Mouse (Mus musculus) thymus, adult 2 months (tissue): ENCODE data around the gene 1190002N15Rik. TPM values are rescaled to one million over a fixed set of nuclear protein-coding genes. Genes with fewer than 3 reads are reported as not detected.

ENCODE experiments used
- DNase-seq: peaks from one replicate; pipeline ENCODE4 v3.0.0; 2021
- H3K27ac ChIP-seq: fragments of 200-500 bp; 2 replicates; pipeline ENCODE4 v1.5.1; 2012; ENCODE audit warnings: low read length, control low read depth; ENCODE audit not compliant: control insufficient read depth, insufficient read depth
- H3K27me3 ChIP-seq: fragments of 200-500 bp; 2 replicates; pipeline ENCODE4 v1.6.1; 2012; ENCODE audit warnings: mild to moderate bottlenecking, low read length, moderate library complexity, mixed read lengths; ENCODE audit not compliant: control insufficient read depth, insufficient read depth
- H3K36me3 ChIP-seq: fragments of 200-500 bp; 2 replicates; pipeline ENCODE4 v1.6.1; 2012; ENCODE audit warnings: mild to moderate bottlenecking, low read length, moderate library complexity; ENCODE audit not compliant: control insufficient read depth, insufficient read depth
- H3K4me1 ChIP-seq: fragments of 200-500 bp; replicated peaks from 2 replicates; pipeline ENCODE4 v1.6.1; 2012; ENCODE audit warnings: low read length; ENCODE audit not compliant: control insufficient read depth, insufficient read depth
- H3K4me3 ChIP-seq: fragments of 200-500 bp; 2 replicates; pipeline ENCODE4 v1.5.1; 2012; ENCODE audit warnings: mild to moderate bottlenecking, low read length, control low read depth, moderate library complexity; ENCODE audit not compliant: control insufficient read depth, insufficient read depth
- CTCF ChIP-seq: fragments of 200-500 bp; IDR thresholded peaks from 2 replicates; pipeline ENCODE4 v1.5.1; 2012; ENCODE audit warnings: mild to moderate bottlenecking, control low read depth, low read length, moderate library complexity, borderline replicate concordance; ENCODE audit not compliant: control insufficient read depth, poor library complexity, insufficient read depth; ENCODE audit errors: extremely low read depth
- POLR2A ChIP-seq: fragments of 200-500 bp; IDR thresholded peaks from 2 replicates; pipeline ENCODE4 v1.6.1; 2012; ENCODE audit warnings: mild to moderate bottlenecking, low read length, control low read depth, moderate library complexity; ENCODE audit not compliant: control insufficient read depth, poor library complexity, insufficient read depth; ENCODE audit errors: extremely low read depth
- whole genome bisulfite sequencing: fragments of 180-500 bp; shearing (Covaris S2); methylation state at CpG from one replicate; pipeline ENCODE4 v1.1.7; 2018; 5-methylcytosine and 5-hydroxymethylcytosine counted together
- polyA plus RNA-seq: library from polyadenylated mRNA; depleted of rRNA; stranded (reverse); fragments of >200 nt; gene quantifications from 2 replicates; pipeline ENCODE4 v1.2.3, GENCODE M21; 2012; rRNA removed

Gene 1190002N15Rik
- polyA plus RNA-seq, 1 experiment = 22.4 TPM

DNA sequence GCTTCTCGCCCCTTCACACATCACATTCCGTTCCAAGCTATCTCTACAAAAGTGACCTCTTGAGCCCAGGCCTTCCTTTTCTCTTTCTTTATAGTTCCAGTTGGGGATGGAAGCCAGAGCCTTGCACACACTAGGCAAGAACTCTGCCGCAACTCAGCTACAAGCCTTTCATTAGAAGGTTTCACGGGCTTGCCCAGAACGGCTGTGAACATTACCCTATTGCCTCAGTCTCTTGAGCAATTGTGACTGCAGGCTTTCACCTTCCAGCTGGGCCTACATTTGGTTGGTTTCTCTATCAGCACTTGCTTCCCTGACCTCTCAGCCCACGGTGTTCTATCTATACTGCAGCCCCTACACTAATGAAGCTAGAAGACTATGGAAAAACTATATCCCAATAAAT, 58.9 kb downstream of the 1190002N15Rik start:
- Histone ChIP-seq H3K36me3 (no peaks in the 10 kb centered on the region), H3K27ac (no peak overlapping the region), H3K4me3 (no peak overlapping the region), H3K4me1 (no peaks in the 10 kb centered on the region), H3K27me3 (no peaks in the 10 kb centered on the region)
- 94% methylated on average over 6 of the region's 6 CpGs for WGBS
- TF ChIP-seq CTCF (no peak), POLR2A (no peak)
- no peak for DNase-seq

GRCm38 (mm10) chr9:94475973-94476372, 61.9 kb downstream of the 1190002N15Rik start:
- H3K27ac ChIP-seq = no peak overlapping the region
- 100% methylated on average over 1 of the region's 1 CpGs for WGBS
- H3K4me1 ChIP-seq = no peaks in the 10 kb centered on the region
- TF ChIP-seq POLR2A (no peak), CTCF (no peak)
- H3K27me3 ChIP-seq = no peaks in the 10 kb centered on the region
- H3K36me3 ChIP-seq = no peaks in the 10 kb centered on the region
- H3K4me3 ChIP-seq = no peak overlapping the region
- DNase-seq = no peak

- no peak for TF ChIP-seq POLR2A
- no peak for TF ChIP-seq CTCF
- 91% methylated on average over 7 of the region's 7 CpGs for WGBS
- H3K27ac ChIP-seq = no peak overlapping the region
- H3K4me1 ChIP-seq = no peaks in the 10 kb centered on the region
- H3K36me3 ChIP-seq = no peaks in the 10 kb centered on the region
- no peak for DNase-seq
- no peaks in the 10 kb centered on the region for H3K27me3 ChIP-seq
- no peak overlapping the region for H3K4me3 ChIP-seq
Observed at GRCm38 (mm10) chr9:94473898-94474297, 64.0 kb downstream of the 1190002N15Rik start.

- H3K36me3 ChIP-seq = no peaks in the 10 kb centered on the region
- no peak for TF ChIP-seq CTCF
- TF ChIP-seq POLR2A = no peak
- WGBS = 84% methylated on average over 10 of the region's 10 CpGs
- H3K4me3 ChIP-seq = no peak overlapping the region
- DNase-seq = no peak
- H3K27ac ChIP-seq = no peak overlapping the region
- no peaks in the 10 kb centered on the region for H3K4me1 ChIP-seq
- no peaks in the 10 kb centered on the region for H3K27me3 ChIP-seq
Observed at GRCm38 (mm10) chr9:94472963-94473582, 64.8 kb downstream of the 1190002N15Rik start.

- WGBS = 60% methylated on average over 2 of the region's 2 CpGs
- Histone ChIP-seq H3K27ac (no peak overlapping the region), H3K36me3 (no peaks in the 10 kb centered on the region), H3K4me1 (no peaks in the 10 kb centered on the region), H3K27me3 (no peaks in the 10 kb centered on the region), H3K4me3 (no peak overlapping the region)
- no peak for TF ChIP-seq CTCF
- TF ChIP-seq POLR2A = no peak
- no peak for DNase-seq
Observed at GRCm38 (mm10) chr9:94471485-94471884, 66.4 kb downstream of the 1190002N15Rik start.

Other genes starting within 250 kb of the 1190002N15Rik start
- 43.5 and 49.7 TPM in 2 replicates for gene Slc9a9, start 131.8 kb upstream of the 1190002N15Rik start, polyA plus RNA-seq